Mouse (Mus musculus): ENCODE results near the gene Nebl.

Gene Nebl

GRCm38 (mm10) chr2:17730957-17731830 lies at the start of gene Nebl:
Nebl (minus strand) TSS chr2:17731464.
- DNase-seq: peak; percentile 77 to 86

GRCm38 (mm10) chr2:17770246-17770825 lies 39.1 kb upstream of the Nebl start:
- DNase-seq: peak in 1 of 2 experiments; percentile 36

- DNase-seq: no peak
Measured at GRCm38 (mm10) chr2:17769242-17769755, 38.0 kb upstream of the Nebl start.

- DNase-seq: no peak
Measured at GRCm38 (mm10) chr2:17756271-17756670, 25.0 kb upstream of the Nebl start.

- DNase-seq: no peak
Measured at GRCm38 (mm10) chr2:17742051-17742763, 10.9 kb upstream of the Nebl start.

GRCm38 (mm10) chr2:17741555-17741954 lies 10.3 kb upstream of the Nebl start:
- DNase-seq: no peak

- no peak for DNase-seq
Measured at GRCm38 (mm10) chr2:17740454-17740853, 9.2 kb upstream of the Nebl start.

GRCm38 (mm10) chr2:17732210-17732609 lies 946 bp upstream of the Nebl start:
- no peak for DNase-seq

- DNase-seq: no peak
Measured at GRCm38 (mm10) chr2:17731831-17732200, 552 bp upstream of the Nebl start.

- DNase-seq: no peak
Measured at GRCm38 (mm10) chr2:17730648-17730956, 662 bp downstream of the Nebl start.

GRCm38 (mm10) chr2:17729770-17730647 lies 1.3 kb downstream of the Nebl start:
- peak; percentile 35 to 59 for DNase-seq

GRCm38 (mm10) chr2:17724405-17724804 lies 6.9 kb downstream of the Nebl start:
- DNase-seq: no peak

GRCm38 (mm10) chr2:17723268-17724019 lies 7.8 kb downstream of the Nebl start:
- DNase-seq: no peak

- no peak for DNase-seq
Measured at GRCm38 (mm10) chr2:17721177-17721715, 10.0 kb downstream of the Nebl start.

- no peak for DNase-seq
Measured at GRCm38 (mm10) chr2:17718281-17718680, 13.0 kb downstream of the Nebl start.

GRCm38 (mm10) chr2:17717200-17717599 lies 14.1 kb downstream of the Nebl start:
- no peak for DNase-seq

GRCm38 (mm10) chr2:17715149-17715767 lies 16.0 kb downstream of the Nebl start:
- no peak for DNase-seq

GRCm38 (mm10) chr2:17714661-17715060 lies 16.6 kb downstream of the Nebl start:
- DNase-seq: no peak

- peak in 1 of 2 experiments; percentile 44 for DNase-seq
Measured at GRCm38 (mm10) chr2:17714124-17714523, 17.1 kb downstream of the Nebl start.

GRCm38 (mm10) chr2:17711216-17711615 lies 20.0 kb downstream of the Nebl start:
- DNase-seq: no peak

- peak in 1 of 2 experiments; percentile 29 for DNase-seq
Measured at GRCm38 (mm10) chr2:17710083-17710482, 21.2 kb downstream of the Nebl start.

All from cerebellum, postnatal 25 days (tissue).